Mouse (Mus musculus): ENCODE results near the gene Smg9.
A peak's percentile ranks its signal among the peaks of the same experiment; 100 is the strongest.

GRCm38 (mm10) chr7:24361001-24361400 lies 38.4 kb upstream of the Smg9 start:
- TF ChIP-seq SMC3 (IDR thresholded peaks at IDR 0.05; ENCODE audit: low read depth, low read length) (no peak), MYB (IDR thresholded peaks at IDR 0.05; ENCODE audit: low read depth, low read length) (no peak), USF1 (IDR thresholded peaks at IDR 0.05; ENCODE audit: low read depth, low read length) (no peak), MAX (IDR thresholded peaks at IDR 0.05; ENCODE audit: low read length) (no peak), POLR2AphosphoS2 (IDR thresholded peaks at IDR 0.05; ENCODE audit: low read length) (no peak), RCOR1 (IDR thresholded peaks at IDR 0.05; ENCODE audit: low read depth, low read length) (no peak), CTCF (IDR thresholded peaks at IDR 0.05 in 2 of 3, conservative IDR thresholded peaks at IDR 0.05 in 1 of 3; ENCODE audit: control insufficient read depth in 1 of 3, insufficient read depth in 1 of 3, low read depth in 2 of 3, low read length in 3 of 3, poor library complexity in 1 of 3, severe bottlenecking in 1 of 3) (peak; percentile 42 to 61 (median 58))
